Mouse (Mus musculus) lung, adult 2 months (tissue): ENCODE data around the gene Mpi.

Experiments used
- CTCF ChIP-seq: fragments of 200-500 bp; IDR thresholded peaks from 2 replicates; pipeline ENCODE4 v1.5.1; 2011; ENCODE audit warnings: mild to moderate bottlenecking, low read length, control low read depth; ENCODE audit not compliant: insufficient read depth
- POLR2A ChIP-seq: fragments of 200-500 bp; IDR thresholded peaks from 2 replicates; pipeline ENCODE4 v1.6.1; 2011; ENCODE audit warnings: low read depth, mild to moderate bottlenecking, control low read depth, low read length, borderline replicate concordance; ENCODE audit errors: extremely low read depth

DNA sequence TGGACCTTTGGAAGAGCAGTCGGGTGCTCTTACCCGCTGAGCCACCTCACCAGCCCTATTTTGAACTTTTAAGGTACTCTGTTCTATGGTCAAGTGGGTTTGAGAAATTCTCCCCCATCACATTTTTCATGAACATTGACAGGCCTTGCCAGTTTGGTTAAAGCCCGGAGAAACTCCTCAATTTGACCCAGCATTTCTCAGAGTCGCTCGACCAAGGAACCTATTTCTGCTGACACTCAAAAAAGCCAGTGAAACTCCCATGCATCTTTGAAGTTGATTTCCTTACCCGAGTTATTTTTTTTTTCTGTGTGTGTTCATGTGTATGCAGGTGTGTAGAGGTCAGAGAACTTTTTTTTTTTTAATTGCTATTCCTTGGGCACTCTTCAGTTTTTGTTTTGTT, 12.0 kb upstream of the Mpi start:
- TF ChIP-seq CTCF, result no peak
- no peak for TF ChIP-seq POLR2A
